Mouse (Mus musculus) small intestine, adult 2 months (tissue): ENCODE measurements around the gene Wapl. TPM values are rescaled to one million over a fixed set of nuclear protein-coding genes. Genes with fewer than 3 reads are reported as not detected.
A peak's percentile ranks its signal among the peaks of the same experiment; 100 is the strongest.

Source experiments
- H3K27ac ChIP-seq: fragments of 200-500 bp; 2 replicates; pipeline ENCODE4 v1.5.1; 2012; ENCODE audit warnings: low read depth, low read length, control low read depth, inconsistent platforms; ENCODE audit not compliant: insufficient read depth
- H3K27me3 ChIP-seq: fragments of 200-500 bp; 2 replicates; pipeline ENCODE4 v1.6.1; 2012; ENCODE audit warnings: mild to moderate bottlenecking, moderate library complexity, low read length, inconsistent platforms; ENCODE audit not compliant: control insufficient read depth, insufficient read depth
- H3K36me3 ChIP-seq: fragments of 200-500 bp; 2 replicates; pipeline ENCODE4 v1.6.1; 2012; ENCODE audit warnings: mild to moderate bottlenecking, low read length, control low read depth, inconsistent platforms; ENCODE audit not compliant: control insufficient read depth, insufficient read depth
- H3K4me1 ChIP-seq: fragments of 200-500 bp; 2 replicates; pipeline ENCODE4 v1.6.1; 2012; ENCODE audit warnings: low read length, inconsistent platforms, mixed read lengths; ENCODE audit not compliant: control insufficient read depth, insufficient read depth, insufficient read length
- H3K4me3 ChIP-seq: fragments of 200-500 bp; 2 replicates; pipeline ENCODE4 v1.5.1; 2012; ENCODE audit warnings: low read depth, mild to moderate bottlenecking, control low read depth, inconsistent platforms, low read length, moderate library complexity
- CTCF ChIP-seq: fragments of 200-500 bp; IDR thresholded peaks from 2 replicates; pipeline ENCODE4 v1.5.1; 2012; ENCODE audit warnings: low read depth, mild to moderate bottlenecking, control low read depth, inconsistent platforms, low read length, moderate library complexity, mixed read lengths; ENCODE audit not compliant: insufficient replicate concordance, insufficient read length; ENCODE audit errors: extremely low read depth
- POLR2A ChIP-seq: fragments of 200-500 bp; IDR thresholded peaks from 2 replicates; pipeline ENCODE4 v1.6.1; 2012; ENCODE audit warnings: low read depth, mild to moderate bottlenecking, control low read depth, inconsistent platforms, low read length, moderate library complexity
- WGBS: fragments of 180-500 bp; shearing (Covaris S2); methylation state at CpG from one replicate; pipeline ENCODE4 v1.1.7; 2018; 5-methylcytosine and 5-hydroxymethylcytosine counted together
- polyA plus RNA-seq: library from polyadenylated mRNA; depleted of rRNA; stranded (reverse); fragments of >200 nt; gene quantifications from 2 replicates; pipeline ENCODE4 v1.2.3, GENCODE M21; 2012

The Wapl gene
- polyA plus RNA-seq, 1 experiment: 6.0 TPM

DNA sequence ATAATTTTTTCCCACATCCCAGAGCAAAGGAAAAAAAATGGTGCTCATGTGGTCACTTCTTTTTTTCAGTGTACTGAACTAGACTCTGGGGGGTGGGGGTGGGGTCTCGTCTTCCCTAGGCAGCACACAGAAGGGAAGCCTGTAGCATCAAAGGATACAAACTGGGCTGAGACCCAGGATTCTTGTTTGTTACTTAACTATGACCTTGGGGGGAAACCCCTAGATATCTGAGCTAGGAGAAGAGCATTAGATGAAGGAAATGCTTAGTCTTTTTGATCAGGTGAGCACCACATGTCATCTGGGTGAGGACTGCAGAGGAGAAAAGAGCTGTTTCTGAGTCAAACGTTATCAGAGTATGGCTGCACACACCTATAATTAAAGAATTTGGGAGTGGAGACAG lies 3.5 kb upstream of the Wapl start:
- 15% methylated on average over 2 of the region's 2 CpGs for WGBS
- no peaks in the 10 kb centered on the region for H3K27me3 ChIP-seq
- no peaks in the 10 kb centered on the region for H3K36me3 ChIP-seq
- peaks cover 17% of the 10 kb centered on the region; the same call in 1 of the 2 replicates for H3K4me1 ChIP-seq
- peak overlapping the region; percentile 94 for H3K27ac ChIP-seq
- H3K4me3 ChIP-seq: no peak overlapping the region
- TF ChIP-seq POLR2A (no peak), CTCF (no peak)

GRCm38 (mm10) chr14:34674229-34674791 lies 582 bp downstream of the Wapl start:
- H3K4me3 ChIP-seq: peak overlapping the region; percentile 99
- H3K36me3 ChIP-seq: peaks cover 7% of the 10 kb centered on the region
- peak; percentile 30; the same call in 1 of the 2 replicates for TF ChIP-seq POLR2A
- TF ChIP-seq CTCF: no peak
- peak overlapping the region; percentile 87 for H3K27ac ChIP-seq
- under 1% methylated on average over 52 of the region's 52 CpGs for WGBS
- H3K4me1 ChIP-seq: peaks cover 17% of the 10 kb centered on the region; the same call in 1 of the 2 replicates
- no peaks in the 10 kb centered on the region for H3K27me3 ChIP-seq

- peak overlapping the region; percentile 99 for H3K4me3 ChIP-seq
- H3K36me3 ChIP-seq: peaks cover 10% of the 10 kb centered on the region
- 5% methylated on average over 9 of the region's 9 CpGs for WGBS
- peak overlapping the region; percentile 87 for H3K27ac ChIP-seq
- peaks cover 14% of the 10 kb centered on the region; the same call in 1 of the 2 replicates for H3K4me1 ChIP-seq
- TF ChIP-seq CTCF (no peak), POLR2A (no peak)
- no peaks in the 10 kb centered on the region for H3K27me3 ChIP-seq
These were observed 1.2 kb downstream of the Wapl start for GRCm38 (mm10) chr14:34674932-34675331.

DNA sequence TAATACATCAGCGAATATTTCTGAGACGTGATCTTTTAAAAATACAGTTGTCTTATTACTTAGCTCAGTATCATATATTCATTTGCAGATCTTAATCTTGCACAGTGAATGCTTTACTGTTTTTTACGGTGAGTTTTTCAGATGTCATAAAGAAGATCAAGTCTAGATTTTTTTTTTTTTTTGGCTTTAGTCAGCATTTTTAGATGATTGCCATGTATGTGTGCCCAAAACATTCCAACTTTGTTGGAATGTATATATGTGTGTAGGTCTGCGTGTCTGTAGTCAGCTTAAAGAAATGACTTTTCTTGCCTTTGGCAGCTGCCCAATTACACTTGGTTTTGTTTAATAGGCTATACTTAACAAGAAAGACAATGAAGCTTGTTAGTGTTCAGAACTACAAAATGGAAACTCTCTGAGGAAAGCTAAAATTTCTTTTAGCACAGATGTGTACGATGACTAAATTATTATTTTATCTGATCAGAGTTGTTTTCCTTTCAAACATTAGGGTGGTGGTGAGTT lies 1.7 kb downstream of the Wapl start:
- peaks cover 10% of the 10 kb centered on the region; the same call in 1 of the 2 replicates for H3K4me1 ChIP-seq
- H3K27me3 ChIP-seq: no peaks in the 10 kb centered on the region
- 16% methylated on average over 5 of the region's 5 CpGs for WGBS
- H3K36me3 ChIP-seq: peaks cover 10% of the 10 kb centered on the region
- H3K27ac ChIP-seq: no peak overlapping the region
- no peak overlapping the region for H3K4me3 ChIP-seq
- no peak for TF ChIP-seq CTCF
- no peak for TF ChIP-seq POLR2A

DNA sequence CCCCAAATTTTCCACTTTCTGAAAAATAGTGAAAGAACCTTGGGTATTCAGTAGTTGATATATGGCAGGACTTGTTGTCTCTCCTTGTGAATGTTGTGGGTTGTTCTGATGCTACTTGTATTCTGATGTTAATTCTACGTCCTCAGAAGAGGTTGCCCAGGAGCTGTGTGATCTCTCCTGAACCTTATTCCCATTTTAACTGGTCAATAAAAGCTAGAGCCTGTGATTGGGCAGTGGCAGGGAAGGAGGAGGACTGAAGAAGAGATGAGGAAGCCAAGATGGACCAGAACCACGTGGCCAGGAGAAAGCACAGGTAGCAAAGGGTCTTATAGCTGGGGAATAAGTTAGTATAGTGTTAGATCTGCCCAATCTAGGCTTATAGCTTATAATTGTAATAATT lies 7.1 kb downstream of the Wapl start:
- 73% methylated on average over 2 of the region's 2 CpGs for WGBS
- H3K4me3 ChIP-seq: no peak overlapping the region
- H3K36me3 ChIP-seq: peaks cover 29% of the 10 kb centered on the region
- H3K4me1 ChIP-seq: no peaks in the 10 kb centered on the region
- H3K27ac ChIP-seq: no peak overlapping the region
- H3K27me3 ChIP-seq: no peaks in the 10 kb centered on the region
- no peak for TF ChIP-seq CTCF
- no peak for TF ChIP-seq POLR2A

GRCm38 (mm10) chr14:34684989-34685388 lies 11.3 kb downstream of the Wapl start:
- no peaks in the 10 kb centered on the region for H3K27me3 ChIP-seq
- peaks cover 26% of the 10 kb centered on the region for H3K36me3 ChIP-seq
- no peak overlapping the region for H3K4me3 ChIP-seq
- no peak overlapping the region for H3K27ac ChIP-seq
- no peak for TF ChIP-seq POLR2A
- TF ChIP-seq CTCF: no peak
- H3K4me1 ChIP-seq: no peaks in the 10 kb centered on the region

GRCm38 (mm10) chr14:34693970-34694369 lies 20.2 kb downstream of the Wapl start:
- WGBS: 96% methylated on average over 4 of the region's 4 CpGs
- no peak overlapping the region for H3K4me3 ChIP-seq
- H3K27me3 ChIP-seq: no peaks in the 10 kb centered on the region
- H3K4me1 ChIP-seq: no peaks in the 10 kb centered on the region
- H3K27ac ChIP-seq: no peak overlapping the region
- TF ChIP-seq POLR2A: no peak
- TF ChIP-seq CTCF: no peak
- peaks cover 36% of the 10 kb centered on the region for H3K36me3 ChIP-seq
